Mouse (Mus musculus): ENCODE measurements around the gene Pafah1b3. TPM values are rescaled to one million over a fixed set of nuclear protein-coding genes. Genes with fewer than 3 reads are reported as not detected.
"Not testable (repeated sequence)": the region's sequence is repeated elsewhere in the genome, so short reads cannot be mapped to it uniquely, and the experiment has no call there.

Pafah1b3 gene
- polyA plus RNA-seq (2012; ENCODE audit: insufficient read depth, low replicate concordance), result 19.1 TPM in 1 of 2 replicates, not detected in the other

DNA sequence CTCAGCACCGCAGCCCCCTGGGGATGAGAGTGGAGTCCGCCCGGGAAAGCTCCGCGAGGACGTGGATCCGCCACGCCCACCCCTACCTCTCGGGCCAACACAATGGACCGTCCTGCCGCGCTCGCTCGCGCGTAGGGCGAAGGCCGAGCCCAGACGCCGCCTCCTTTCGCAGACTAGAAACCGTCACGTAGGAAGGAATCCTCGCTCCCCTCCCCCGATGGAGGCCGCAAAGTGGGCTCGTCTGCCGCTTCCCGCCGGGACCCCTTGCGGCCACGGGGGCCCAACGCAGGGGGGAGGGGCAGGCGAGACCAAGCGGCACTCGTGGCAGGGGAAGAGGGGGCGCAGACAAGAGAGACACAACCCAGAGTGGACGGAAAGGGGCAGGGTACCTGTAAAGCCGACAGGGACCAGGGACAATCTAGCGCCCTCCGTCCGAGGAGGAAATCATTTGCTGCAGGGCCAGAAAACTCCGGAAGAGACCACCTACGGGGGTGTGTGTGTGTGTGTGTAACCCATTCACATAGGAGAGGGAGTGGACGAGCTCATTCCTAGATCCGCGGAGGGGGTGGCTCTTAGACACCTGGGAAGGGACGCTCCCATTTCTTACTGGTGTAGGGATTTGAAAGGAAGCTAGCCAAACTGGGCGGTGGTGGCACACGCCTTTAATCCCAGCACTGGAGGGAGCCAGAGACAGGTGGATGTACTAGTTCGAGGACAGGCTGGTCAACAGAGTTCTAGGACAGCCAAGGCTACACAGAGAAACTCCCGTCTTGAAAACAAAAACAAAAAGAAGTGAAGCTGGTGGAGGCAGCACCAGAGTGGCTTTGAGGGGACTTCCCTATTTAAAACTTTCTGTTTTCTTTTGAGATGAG is at the start of gene Pafah1b3:
Gene Pafah1b3 (minus strand): TSS at position 533 of the 872 bp plus-strand sequence.
- H3K9me3 ChIP-seq, result no peaks in the 10 kb centered on the region

GRCm38 (mm10) chr7:25341000-25341784 is 43.4 kb upstream of the Pafah1b3 start:
- Histone ChIP-seq H3K27me3 (replicated peaks) (peaks cover 4% of the 10 kb centered on the region), H3K4me3 (replicated peaks) (no peak overlapping the region), H3K36me3 (replicated peaks; ENCODE audit: low read length) (peaks cover 45% of the 10 kb centered on the region), H3K4me1 (no peaks in the 10 kb centered on the region), H3K9me3 (no peaks in the 10 kb centered on the region)
- TF ChIP-seq FLI1 (IDR thresholded peaks at IDR 0.05; ENCODE audit: low read length) (no peak), GATA1 (IDR thresholded peaks at IDR 0.05; ENCODE audit: borderline replicate concordance, low read length) (no peak)

More for the DNA sequence above, at the start of gene Pafah1b3:
- Histone ChIP-seq H3K36me3 (replicated peaks; ENCODE audit: low read length) (peaks cover 25% of the 10 kb centered on the region), H3K27me3 (replicated peaks) (peaks cover 22% of the 10 kb centered on the region), H3K4me3 (replicated peaks) (peak within 1 kb of the TSS; percentile 94), H3K4me1 (peaks cover 42% of the 10 kb centered on the region)
- TF ChIP-seq GATA1 (IDR thresholded peaks at IDR 0.05; ENCODE audit: borderline replicate concordance, low read length), result no peak
- no peak for TF ChIP-seq FLI1 (IDR thresholded peaks at IDR 0.05; ENCODE audit: low read length)

DNA sequence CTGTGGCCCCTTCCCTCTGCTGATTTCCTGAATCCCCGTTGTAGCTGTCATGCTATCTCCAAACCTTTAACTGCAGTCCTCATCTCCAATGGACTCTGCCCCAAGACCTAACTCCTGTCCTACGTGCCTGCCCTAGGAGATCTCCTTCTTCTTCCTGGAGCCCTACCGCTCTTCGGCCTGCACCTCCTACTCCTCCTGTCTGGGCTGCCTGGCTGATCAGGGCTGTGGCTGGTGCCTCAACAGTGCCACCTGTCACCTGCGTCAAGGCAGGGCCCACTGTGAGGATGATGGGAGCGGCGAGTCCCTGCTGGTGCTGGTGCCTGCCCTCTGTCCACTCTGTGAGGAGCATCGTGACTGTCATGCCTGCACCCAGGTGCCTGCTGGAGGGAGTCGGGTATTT is 41.5 kb upstream of the Pafah1b3 start:
- no peak for TF ChIP-seq GATA1 (IDR thresholded peaks at IDR 0.05; ENCODE audit: borderline replicate concordance, low read length)
- Histone ChIP-seq H3K27me3 (replicated peaks) (peaks cover 2% of the 10 kb centered on the region), H3K4me3 (replicated peaks) (no peak overlapping the region), H3K4me1 (no peaks in the 10 kb centered on the region), H3K36me3 (replicated peaks; ENCODE audit: low read length) (peaks cover 60% of the 10 kb centered on the region), H3K9me3 (no peaks in the 10 kb centered on the region)

DNA sequence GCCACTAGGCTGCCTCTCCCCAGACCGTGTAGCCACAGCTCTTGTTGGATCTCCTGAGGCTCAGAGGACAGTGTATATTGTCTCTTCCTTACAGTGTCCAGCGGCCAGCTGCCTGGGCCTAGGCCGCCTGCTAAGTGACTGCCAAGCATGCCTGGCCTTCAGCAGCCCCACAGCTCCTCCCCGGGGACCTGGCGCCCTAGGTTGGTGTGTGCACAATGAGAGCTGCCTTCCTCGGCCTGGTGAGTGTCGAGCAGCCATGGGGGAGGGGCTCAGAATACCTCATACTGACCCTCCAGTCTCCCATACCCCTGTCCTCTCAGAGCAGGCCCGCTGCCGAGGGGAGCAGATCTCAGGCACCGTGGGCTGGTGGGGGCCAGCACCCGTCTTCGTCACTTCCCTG is 36.7 kb upstream of the Pafah1b3 start:
- Histone ChIP-seq H3K27me3 (replicated peaks) (peaks cover 2% of the 10 kb centered on the region), H3K4me3 (replicated peaks) (no peak overlapping the region), H3K36me3 (replicated peaks; ENCODE audit: low read length) (peaks cover 55% of the 10 kb centered on the region), H3K4me1 (peaks cover 16% of the 10 kb centered on the region), H3K9me3 (no peaks in the 10 kb centered on the region)
- TF ChIP-seq GATA1 (IDR thresholded peaks at IDR 0.05; ENCODE audit: borderline replicate concordance, low read length) (no peak), FLI1 (IDR thresholded peaks at IDR 0.05; ENCODE audit: low read length) (no peak)

DNA sequence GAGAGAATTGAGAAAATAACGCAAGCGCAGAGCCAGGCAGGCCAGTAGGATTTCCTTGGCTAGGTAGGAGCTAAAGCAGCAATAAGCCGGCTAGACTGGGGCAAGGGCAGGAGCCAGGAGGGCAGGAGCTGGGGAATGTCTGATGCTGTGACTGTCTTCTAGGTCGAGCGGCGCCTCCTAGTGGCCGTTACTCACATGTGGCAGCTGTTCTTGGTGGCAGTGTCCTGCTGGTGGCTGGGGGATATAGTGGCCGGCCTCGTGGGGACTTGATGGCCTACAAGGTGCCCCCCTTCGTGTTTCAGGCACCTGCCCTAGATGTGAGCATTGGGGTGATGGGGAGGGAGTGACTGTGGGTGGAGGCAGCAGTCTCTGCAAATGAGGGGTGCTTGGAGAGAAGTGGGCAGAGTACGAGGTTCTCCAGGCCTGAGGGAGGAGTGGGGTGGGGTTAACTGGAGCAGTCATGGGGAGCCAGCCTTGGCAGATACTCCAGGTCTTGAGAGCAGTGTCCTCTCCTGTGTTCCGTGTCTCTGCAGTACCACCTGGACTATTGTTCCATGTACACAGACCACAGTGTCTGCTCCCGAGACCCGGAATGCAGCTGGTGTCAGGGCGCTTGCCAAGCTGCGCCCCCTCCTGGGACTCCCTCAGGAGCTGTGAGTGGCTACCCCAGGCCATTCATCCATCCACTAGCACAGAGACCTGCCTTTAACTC is 36.0 kb upstream of the Pafah1b3 start:
- H3K4me1 ChIP-seq, result peaks cover 18% of the 10 kb centered on the region
- TF ChIP-seq FLI1 (IDR thresholded peaks at IDR 0.05; ENCODE audit: low read length) (no peak), GATA1 (IDR thresholded peaks at IDR 0.05; ENCODE audit: borderline replicate concordance, low read length) (no peak)
- H3K9me3 ChIP-seq, result no peaks in the 10 kb centered on the region
- no peaks in the 10 kb centered on the region for H3K27me3 ChIP-seq (replicated peaks)
- H3K4me3 ChIP-seq (replicated peaks), result no peak overlapping the region
- H3K36me3 ChIP-seq (replicated peaks; ENCODE audit: low read length), result peaks cover 53% of the 10 kb centered on the region

DNA sequence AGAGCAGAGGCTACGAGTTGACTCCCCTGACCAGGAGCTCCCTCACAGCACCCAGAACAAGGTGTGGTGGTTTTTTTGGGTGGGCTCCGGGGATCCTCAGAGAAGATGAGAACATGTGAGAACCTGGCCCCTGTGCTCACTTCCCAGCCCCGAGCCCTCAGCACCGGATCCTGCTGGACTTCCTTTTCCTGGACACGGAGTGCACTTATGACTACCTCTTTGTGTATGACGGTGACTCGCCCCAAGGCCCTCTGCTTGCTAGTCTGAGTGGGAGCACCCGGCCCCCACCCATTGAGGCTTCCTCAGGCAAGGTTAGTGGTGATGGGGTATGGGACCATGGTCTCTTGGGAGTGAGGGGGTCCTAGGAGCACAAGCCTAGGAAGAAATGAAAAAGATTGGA is 28.4 kb upstream of the Pafah1b3 start:
- Histone ChIP-seq H3K36me3 (replicated peaks; ENCODE audit: low read length) (peaks cover 30% of the 10 kb centered on the region), H3K9me3 (no peaks in the 10 kb centered on the region), H3K27me3 (replicated peaks) (peaks cover 2% of the 10 kb centered on the region), H3K4me1 (peaks cover 37% of the 10 kb centered on the region), H3K4me3 (replicated peaks) (no peak overlapping the region)
- TF ChIP-seq GATA1 (IDR thresholded peaks at IDR 0.05; ENCODE audit: borderline replicate concordance, low read length), result no peak
- no peak for TF ChIP-seq FLI1 (IDR thresholded peaks at IDR 0.05; ENCODE audit: low read length)

DNA sequence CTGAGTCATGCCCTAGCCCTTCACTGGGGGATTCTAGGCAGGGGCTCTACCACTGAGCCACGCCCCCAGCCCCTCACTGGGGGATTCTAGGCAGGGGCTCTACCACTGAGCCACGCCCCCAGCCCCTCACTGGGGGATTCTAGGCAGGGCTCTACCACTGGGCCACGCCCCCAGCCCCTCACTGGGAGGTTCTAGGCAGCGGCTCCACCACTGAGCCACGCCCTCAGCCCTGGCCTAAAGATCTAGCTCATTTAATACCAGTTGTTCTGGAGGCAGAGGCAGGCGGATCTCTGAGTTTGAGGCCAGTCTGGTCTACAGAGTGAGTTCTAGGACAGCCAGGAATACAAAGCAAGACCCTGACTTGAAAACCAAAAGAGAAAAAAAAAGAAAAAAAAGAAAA is 27.6 kb upstream of the Pafah1b3 start:
- H3K4me3 ChIP-seq (replicated peaks); H3K27me3 ChIP-seq (replicated peaks); H3K9me3 ChIP-seq: not testable (repeated sequence)
- peaks cover 22% of the 10 kb centered on the region for H3K36me3 ChIP-seq (replicated peaks; ENCODE audit: low read length)
- H3K4me1 ChIP-seq, result peaks cover 36% of the 10 kb centered on the region

DNA sequence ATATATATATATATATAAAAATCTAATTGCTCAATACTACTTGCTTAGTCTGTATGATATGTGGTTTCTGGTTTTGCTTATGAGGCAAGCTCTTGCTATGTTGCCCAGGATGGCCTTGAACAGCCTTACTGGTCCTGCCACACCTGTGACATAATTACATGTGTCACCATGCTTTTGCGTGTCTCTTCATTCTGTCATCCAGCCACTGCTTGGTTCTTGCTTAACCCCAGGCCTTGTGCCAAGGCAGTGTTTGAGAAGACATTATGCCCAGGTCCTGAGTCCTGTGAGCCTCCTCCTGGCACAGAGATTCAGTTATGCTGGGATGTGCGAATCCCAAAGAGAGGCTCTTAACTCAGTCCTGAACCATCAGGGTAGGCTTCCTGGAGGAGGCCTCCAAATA is 25.4 kb upstream of the Pafah1b3 start:
- Histone ChIP-seq H3K9me3 (no peaks in the 10 kb centered on the region; the same call in 1 of the 2 replicates), H3K4me3 (replicated peaks) (no peak overlapping the region), H3K4me1 (peaks cover 22% of the 10 kb centered on the region), H3K36me3 (replicated peaks; ENCODE audit: low read length) (peaks cover 9% of the 10 kb centered on the region), H3K27me3 (replicated peaks) (peaks cover 2% of the 10 kb centered on the region)
- TF ChIP-seq GATA1 (IDR thresholded peaks at IDR 0.05; ENCODE audit: borderline replicate concordance, low read length) (no peak), FLI1 (IDR thresholded peaks at IDR 0.05; ENCODE audit: low read length) (no peak)

DNA sequence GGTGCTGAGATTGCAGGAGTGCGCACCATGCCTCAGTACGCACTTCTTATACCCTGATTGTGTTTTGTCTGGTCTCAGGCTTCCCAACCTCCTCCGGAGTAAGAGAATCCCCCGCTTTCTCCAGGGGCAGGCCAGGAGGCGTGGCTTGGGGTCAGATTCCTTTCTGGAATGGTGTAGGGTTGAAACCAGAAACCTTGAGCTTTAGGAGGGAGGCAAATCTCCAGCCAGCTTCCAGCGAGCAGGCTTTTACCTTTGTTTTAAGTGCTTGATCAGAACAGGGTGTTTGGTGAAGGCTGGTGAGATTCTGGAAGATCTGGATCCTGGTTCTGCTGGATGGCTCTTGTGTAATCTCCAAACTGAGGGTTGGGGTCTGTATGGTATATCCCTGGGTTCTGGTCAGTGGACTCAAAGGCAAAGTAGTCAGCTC is 24.3 kb upstream of the Pafah1b3 start:
- Histone ChIP-seq H3K27me3 (replicated peaks) (no peaks in the 10 kb centered on the region), H3K36me3 (replicated peaks; ENCODE audit: low read length) (no peaks in the 10 kb centered on the region), H3K4me3 (replicated peaks) (no peak overlapping the region), H3K4me1 (peaks cover 29% of the 10 kb centered on the region), H3K9me3 (no peaks in the 10 kb centered on the region; the same call in 1 of the 2 replicates)
- no peak for TF ChIP-seq FLI1 (IDR thresholded peaks at IDR 0.05; ENCODE audit: low read length)
- TF ChIP-seq GATA1 (IDR thresholded peaks at IDR 0.05; ENCODE audit: borderline replicate concordance, low read length), result no peak
